14 mouse cellular contexts compared by ENCODE assay signal in the genomic region with DNA sequence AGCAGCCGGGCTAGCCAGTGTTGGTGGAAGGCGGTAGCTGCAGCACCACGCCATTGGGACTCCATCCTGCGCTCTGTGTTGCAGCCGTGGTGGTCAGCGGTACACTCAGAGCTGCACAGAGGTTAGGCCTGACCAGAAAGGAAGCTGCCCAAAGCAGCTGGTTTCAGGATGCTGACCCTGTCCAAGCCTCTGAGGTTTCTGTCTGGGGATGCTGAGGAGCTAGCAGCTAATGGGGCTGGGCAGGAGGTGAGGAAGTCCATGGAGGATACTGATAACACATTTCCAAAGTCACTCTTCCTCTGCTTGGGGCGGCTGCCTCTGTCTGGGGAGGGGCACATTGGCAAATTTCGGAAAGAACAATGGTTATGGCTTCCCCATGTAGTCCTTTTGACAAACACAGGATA. TPM values are rescaled to one million over a fixed set of nuclear protein-coding genes. Genes with fewer than 3 reads are reported as not detected.
A peak's percentile ranks its signal among the peaks of the same experiment; 100 is the strongest.
DNase-seq lines count a peak whose midpoint lies in the region; ATAC-seq and TF ChIP-seq lines count a peak whose summit lies in the region.
"Had no signal": no experiment of that assay in that cellular context is flagged by ENCODE, and none has a peak within 500 bp of the region (broad histone marks: within the 10 kb centered on the region; RNA-seq: fewer than 3 reads in every experiment).

TSS of gene 4930578C19Rik (minus strand) at position 200 of the 404 bp plus-strand sequence.

- H3K4me1 ChIP-seq in heart, embryonic 11.5 days (ENCODE audit: control insufficient read depth, insufficient read depth, low read length), result no peaks in the 10 kb centered on the region
- H3K4me1 ChIP-seq in kidney, postnatal 0 days (replicated peaks; ENCODE audit: insufficient read depth, low read length), result no peaks in the 10 kb centered on the region
- H3K4me1 ChIP-seq: embryonic facial prominence, embryonic 12.5 days; hindbrain, embryonic 12.5 days had no signal

- no peak within 1 kb of the TSS for H3K4me2 ChIP-seq in heart, embryonic 11.5 days
- H3K4me2 ChIP-seq in kidney, postnatal 0 days (ENCODE audit: low read length), result no peak within 1 kb of the TSS
- H3K4me2 ChIP-seq: embryonic facial prominence, embryonic 12.5 days; hindbrain, embryonic 12.5 days had no signal

- no peak within 1 kb of the TSS for H3K4me3 ChIP-seq in heart, embryonic 11.5 days (ENCODE audit: low read depth, low read length)
- H3K4me3 ChIP-seq in kidney, postnatal 0 days (replicated peaks; ENCODE audit: low read depth, low read length), result no peak within 1 kb of the TSS
- H3K4me3 ChIP-seq: embryonic facial prominence, embryonic 12.5 days; hindbrain, embryonic 12.5 days had no signal

- H3K9ac ChIP-seq in heart, embryonic 11.5 days (ENCODE audit: low read depth, low read length), result no peak within 1 kb of the TSS
- no peak within 1 kb of the TSS for H3K9ac ChIP-seq in kidney, postnatal 0 days (ENCODE audit: low read depth, low read length)
- H3K9ac ChIP-seq: embryonic facial prominence, embryonic 12.5 days; hindbrain, embryonic 12.5 days; liver, embryonic 14.5 days had no signal

- H3K27ac ChIP-seq in heart, embryonic 11.5 days (ENCODE audit: low read depth, low read length), result no peak within 1 kb of the TSS
- H3K27ac ChIP-seq in kidney, postnatal 0 days, result no peak within 1 kb of the TSS
- H3K27ac ChIP-seq: embryonic facial prominence, embryonic 12.5 days; hindbrain, embryonic 12.5 days; liver, embryonic 14.5 days had no signal

- no peaks in the 10 kb centered on the region for H3K36me3 ChIP-seq in heart, embryonic 11.5 days (ENCODE audit: control insufficient read depth, insufficient read depth, low read length)
- H3K36me3 ChIP-seq in kidney, postnatal 0 days (ENCODE audit: insufficient read depth, low read length), result no peaks in the 10 kb centered on the region
- H3K36me3 ChIP-seq: embryonic facial prominence, embryonic 12.5 days; hindbrain, embryonic 12.5 days had no signal

- no peak for TF ChIP-seq CTCF in kidney, postnatal 0 days (IDR thresholded peaks at IDR 0.05; ENCODE audit: low read depth)

- no peaks in the 10 kb centered on the region for H3K9me3 ChIP-seq in heart, embryonic 11.5 days (replicated peaks; ENCODE audit: control insufficient read depth, low read length)
- no peaks in the 10 kb centered on the region for H3K9me3 ChIP-seq in kidney, postnatal 0 days (replicated peaks; ENCODE audit: low read length)
- H3K9me3 ChIP-seq: embryonic facial prominence, embryonic 12.5 days; hindbrain, embryonic 12.5 days had no signal

- ATAC-seq in heart, embryonic 11.5 days (replicated peaks; ENCODE audit: insufficient number of reproducible peaks, low FRiP score, low TSS enrichment), result no peak; the same call in 1 of the 2 replicates
- no peak for ATAC-seq in kidney, postnatal 0 days (replicated peaks; ENCODE audit: low FRiP score, low read depth)
- ATAC-seq: CD4-positive, CD25-positive, alpha-beta regulatory T cell, adult 4 months; forebrain, embryonic 16.5 days had no signal

- no peaks in the 10 kb centered on the region for H3K27me3 ChIP-seq in heart, embryonic 11.5 days (ENCODE audit: control insufficient read depth, insufficient read depth, low read length)
- H3K27me3 ChIP-seq in kidney, postnatal 0 days (ENCODE audit: insufficient read depth, low read length), result no peaks in the 10 kb centered on the region
- H3K27me3 ChIP-seq: embryonic facial prominence, embryonic 12.5 days; hindbrain, embryonic 12.5 days had no signal

- 59% methylated on average over 8 of the region's 8 CpGs for WGBS in heart, embryonic 11.5 days (ENCODE audit: insufficient replicate concordance)
- WGBS in kidney, postnatal 0 days, result 76% methylated on average over 8 of the region's 8 CpGs

- DNase-seq in heart, adult 11 months, result peak; percentile 99
- peak; percentile 67 to 82 for DNase-seq in heart, adult 9 months (ENCODE audit: low spot score in 2 of 2)
- peak; percentile 2 for DNase-seq in kidney, postnatal 0 days (ENCODE audit: low spot score)
- peak; percentile 60 for DNase-seq in lung, postnatal 36 days
- DNase-seq in embryo, embryonic 11 days, result no peak
- DNase-seq in cerebellum, postnatal 10 days, result no peak
- DNase-seq in spleen, postnatal 14 days (ENCODE audit: low spot score in 2 of 2), result no peak
- DNase-seq: layer of hippocampus, postnatal 36 days had no signal

RNA-seq across cellular contexts. Expression of gene 4930578C19Rik, which starts in this region (rescaled TPM):
- 0.13 TPM in 1 of 2 replicates, not detected in the other for polyA plus RNA-seq in heart, embryonic 11.5 days (2014; fragmentation: Nextera tagmentation; extraction: Ambion mirVana)
- 0.79 TPM in 2 replicates for polyA plus RNA-seq in kidney, postnatal 0 days (2015; fragmentation: Nextera tagmentation; extraction: Ambion mirVana)
- polyA plus RNA-seq: CD4-positive, CD25-positive, alpha-beta regulatory T cell, adult 4 months; liver, embryonic 14.5 days had no signal

Comparison
In these comparisons a context has a peak if more than half of its experiments do, and no peak if none do; other contexts are left out.
1. Peak in DNase-seq in kidney, postnatal 0 days; RNA of the gene not detected or under 1 TPM.
2. DNase-seq: peak in heart, adult 11 months (single experiment), heart, adult 9 months (2 of 2) and lung, postnatal 36 days (single experiment); none in embryo, embryonic 11 days (single experiment), cerebellum, postnatal 10 days (0 of 2) and spleen, postnatal 14 days (0 of 2).